Mouse (Mus musculus) spleen, adult 2 months (tissue): ENCODE measurements at regions not wholly inside any gene's neighbourhood (a gene's known extent, or its start where the extent isn't known, plus 50 kb on each side); places are given as distances from the start of the nearest gene placed in this dataset.

Experiments
- CTCF ChIP-seq: fragments of 200-500 bp; IDR thresholded peaks from 2 replicates; pipeline ENCODE4 v1.5.1; 2011; ENCODE audit warnings: mild to moderate bottlenecking, inconsistent platforms; ENCODE audit not compliant: insufficient read depth, insufficient read length, insufficient replicate concordance; ENCODE audit errors: extremely low read depth
- POLR2A ChIP-seq: fragments of 200-500 bp; IDR thresholded peaks from 2 replicates; pipeline ENCODE4 v1.6.1; 2011; ENCODE audit warnings: low read depth, low read length, inconsistent platforms

DNA sequence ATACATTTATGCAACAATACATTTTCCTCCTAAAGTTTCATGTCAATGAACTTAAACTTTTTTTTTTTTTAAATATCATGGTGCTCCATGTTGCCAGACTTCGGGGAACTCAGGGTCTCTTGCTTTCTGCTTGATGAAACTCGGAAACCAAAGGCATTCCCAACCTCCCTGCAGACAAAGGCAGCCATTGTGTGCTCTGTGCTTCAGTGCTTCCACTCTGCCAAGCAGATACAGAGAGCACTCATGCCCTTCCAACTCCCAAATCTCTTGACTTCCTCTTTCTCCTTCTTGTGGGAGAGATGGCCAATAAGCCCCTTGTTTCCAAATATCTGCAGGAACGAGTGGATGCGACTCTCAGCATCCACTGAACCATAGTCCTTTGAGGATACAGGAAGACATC lies 94.0 kb upstream of the Klf3 start:
- TF ChIP-seq CTCF = no peak
- no peak for TF ChIP-seq POLR2A
